Mouse (Mus musculus) E14TG2a.4 (cell line): ENCODE measurements at regions not wholly inside any gene's neighbourhood (a gene's known extent, or its start where the extent isn't known, plus 50 kb on each side); places are given as distances from the start of the nearest gene placed in this dataset.

Source experiments
- CTCF ChIP-seq: conservative IDR thresholded peaks from 2 replicates; pipeline ENCODE4 v1.5.1; 2014; ENCODE audit warnings: low read length
- NANOG ChIP-seq: IDR thresholded peaks from 2 replicates; pipeline ENCODE4 v1.6.1; 2014; ENCODE audit warnings: borderline replicate concordance, low read length, mixed read lengths
- POU5F1 ChIP-seq: IDR thresholded peaks from 2 replicates; pipeline ENCODE4 v1.6.1; 2014; ENCODE audit warnings: low read length, borderline replicate concordance

DNA sequence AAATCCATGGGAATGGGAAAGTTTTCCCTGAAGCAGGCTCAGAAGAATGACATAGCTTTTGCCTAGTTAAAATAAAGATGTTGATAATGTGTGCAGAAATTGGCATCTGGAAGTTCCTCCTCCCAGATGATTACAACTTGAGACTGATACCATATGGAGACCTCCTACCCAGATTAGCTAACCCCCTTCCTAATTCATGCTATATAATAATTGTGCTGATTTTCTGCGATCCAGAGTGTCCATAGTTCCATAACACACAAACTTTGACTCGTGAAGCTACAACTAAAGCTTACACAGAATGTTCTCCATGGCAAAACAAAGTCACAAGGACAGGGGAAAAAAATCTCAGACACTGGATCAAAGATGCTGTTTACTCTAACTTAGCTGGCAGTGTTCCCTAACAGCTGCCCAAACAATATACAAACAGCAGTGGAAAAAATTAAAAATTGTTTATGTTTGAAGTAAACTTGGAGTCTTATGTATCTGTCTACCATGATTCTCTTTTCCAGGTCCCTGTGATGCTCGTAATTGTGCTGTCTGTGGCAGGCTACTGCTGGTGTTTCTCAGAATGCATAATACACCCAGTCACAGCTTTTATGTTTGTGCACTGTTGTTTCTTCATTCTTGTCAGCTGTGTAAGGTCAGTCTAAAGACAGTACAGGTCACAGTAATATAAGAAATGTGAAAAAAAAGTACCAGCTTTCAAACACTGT lies 1978.8 kb upstream of the A830018L16Rik start:
- TF ChIP-seq CTCF (no peak), NANOG (no peak), POU5F1 (no peak)
